Mouse (Mus musculus): ENCODE results near the gene Trim40.

DNA sequence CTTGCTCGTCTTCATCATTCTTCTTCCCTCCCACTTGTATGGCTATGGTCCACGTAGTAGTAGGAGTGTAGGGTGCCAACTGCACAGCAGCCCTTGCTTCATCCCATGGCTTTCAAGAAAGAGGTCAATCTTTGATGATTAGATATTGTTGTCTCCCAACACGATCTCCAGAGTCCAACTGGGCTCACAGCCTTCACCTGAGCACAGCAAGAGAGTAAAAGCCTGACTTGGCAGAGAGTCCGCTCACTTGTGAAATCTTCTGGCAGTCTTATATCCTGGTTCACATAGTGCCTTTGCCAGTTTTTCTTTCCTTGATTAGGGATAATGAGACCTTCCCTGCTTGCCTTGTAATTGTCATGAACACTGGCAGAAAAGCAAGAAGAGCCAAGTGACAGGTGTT, 33.7 kb downstream of the Trim40 start:
- TF ChIP-seq CTCF (IDR thresholded peaks at IDR 0.05; ENCODE audit: borderline replicate concordance, extremely low read depth, insufficient read depth, insufficient read length) (no peak), POLR2A (IDR thresholded peaks at IDR 0.05; ENCODE audit: borderline replicate concordance, extremely low read depth, insufficient read depth, insufficient read length, poor library complexity, severe bottlenecking) (no peak)
